Mouse (Mus musculus) MEL (cell line): ENCODE results near the gene Sorl1. TPM values are rescaled to one million over a fixed set of nuclear protein-coding genes. Genes with fewer than 3 reads are reported as not detected.

Source experiments
- DNase-seq: peaks from one replicate; pipeline ENCODE4 v3.0.0; 2011; ENCODE audit warnings: low read depth, low spot score
- H3K27ac ChIP-seq: 2 replicates; pipeline ENCODE4 v1.5.1; 2012; ENCODE audit warnings: low read depth, mild to moderate bottlenecking, control low read depth, low read length, moderate library complexity; ENCODE audit not compliant: control insufficient read depth
- H3K27me3 ChIP-seq, 2 experiments: fragments of 150-350 bp in 1 of 2; sonication (generic) in 1 of 2; 2 replicates each; pipeline ENCODE4 v1.6.1; 2012; ENCODE audit warnings: low read length in 2 of 2, mild to moderate bottlenecking in 2 of 2, improper control_type of control experiment in 1 of 2, moderate library complexity in 1 of 2; ENCODE audit not compliant: insufficient read depth in 2 of 2, control insufficient read depth in 1 of 2
- H3K36me3 ChIP-seq, 2 experiments: 2 replicates each; pipeline ENCODE4 v1.6.1; 2012 to 2014; ENCODE audit warnings: low read length in 2 of 2, improper control_type of control experiment in 1 of 2, inconsistent platforms in 1 of 2, mild to moderate bottlenecking in 1 of 2; ENCODE audit not compliant: insufficient read depth in 2 of 2, control insufficient read depth in 1 of 2
- H3K4me1 ChIP-seq, 2 experiments: fragments of 150-350 bp in 1 of 2; sonication (generic) in 1 of 2; 2 replicates each; pipeline ENCODE4 v1.6.1; 2012; ENCODE audit warnings: low read length in 2 of 2, improper control_type of control experiment in 1 of 2, mild to moderate bottlenecking in 1 of 2; ENCODE audit not compliant: insufficient read depth in 2 of 2, control insufficient read depth in 1 of 2
- H3K4me3 ChIP-seq, 2 experiments: fragments of 150-350 bp in 1 of 2; sonication (generic) in 1 of 2; 2 replicates each; pipeline ENCODE4 v1.5.1; 2012; ENCODE audit warnings: low read depth in 2 of 2, low read length in 2 of 2, mild to moderate bottlenecking in 2 of 2, moderate library complexity in 2 of 2, control low read depth in 1 of 2, improper control_type of control experiment in 1 of 2; ENCODE audit not compliant: control insufficient read depth in 1 of 2, insufficient read depth in 1 of 2
- H3K79me2 ChIP-seq: 2 replicates; pipeline ENCODE4 v1.6.1; 2012; ENCODE audit warnings: mild to moderate bottlenecking, low read length, moderate library complexity; ENCODE audit not compliant: control insufficient read depth, poor library complexity, insufficient read depth
- H3K9ac ChIP-seq: 2 replicates; pipeline ENCODE4 v1.6.1; 2012; ENCODE audit warnings: low read depth, mild to moderate bottlenecking, control low read depth, low read length, moderate library complexity; ENCODE audit not compliant: control insufficient read depth, poor library complexity, severe bottlenecking
- H3K9me3 ChIP-seq: fragments of 150-350 bp; sonication (generic); replicated peaks from 2 replicates; pipeline ENCODE4 v1.6.1; 2012; ENCODE audit warnings: mild to moderate bottlenecking, low read length, improper control_type of control experiment, moderate library complexity; ENCODE audit not compliant: insufficient read depth
- CHD2 ChIP-seq: IDR thresholded peaks from 2 replicates; pipeline ENCODE4 v1.6.1; 2011; ENCODE audit warnings: low read length, improper control_type of control experiment
- ELF1 ChIP-seq: IDR thresholded peaks from 2 replicates; pipeline ENCODE4 v1.6.1; 2014; ENCODE audit warnings: low read depth, mild to moderate bottlenecking, inconsistent platforms, low read length, improper control_type of control experiment, moderate library complexity
- ETS1 ChIP-seq: IDR thresholded peaks from 2 replicates; pipeline ENCODE4 v1.6.1; 2012; ENCODE audit warnings: low read depth, mild to moderate bottlenecking, inconsistent platforms, low read length, improper control_type of control experiment, moderate library complexity
- GATA1 ChIP-seq: IDR thresholded peaks from 2 replicates; pipeline ENCODE4 v1.6.1; 2011; ENCODE audit warnings: low read depth, low read length, improper control_type of control experiment
- HCFC1 ChIP-seq: IDR thresholded peaks from 2 replicates; pipeline ENCODE4 v1.6.1; 2012; ENCODE audit warnings: low read depth, mild to moderate bottlenecking, inconsistent platforms, low read length, improper control_type of control experiment, moderate library complexity
- JUND ChIP-seq: IDR thresholded peaks from 2 replicates; pipeline ENCODE4 v1.6.1; 2011; ENCODE audit warnings: low read depth, mild to moderate bottlenecking, improper control_type of control experiment, low read length
- MAZ ChIP-seq: IDR thresholded peaks from 2 replicates; pipeline ENCODE4 v1.6.1; 2012; ENCODE audit warnings: low read depth, mild to moderate bottlenecking, inconsistent platforms, low read length, improper control_type of control experiment
- MEF2A ChIP-seq: IDR thresholded peaks from 2 replicates; pipeline ENCODE4 v1.6.1; 2014; ENCODE audit warnings: low read depth, mild to moderate bottlenecking, inconsistent platforms, low read length, improper control_type of control experiment; ENCODE audit not compliant: poor library complexity, insufficient replicate concordance, severe bottlenecking; ENCODE audit errors: extremely low read depth
- MYB ChIP-seq: IDR thresholded peaks from 2 replicates; pipeline ENCODE4 v1.6.1; 2011; ENCODE audit warnings: mild to moderate bottlenecking, low read depth, low read length, improper control_type of control experiment
- RAD21 ChIP-seq: IDR thresholded peaks from 2 replicates; pipeline ENCODE4 v1.6.1; 2011; ENCODE audit warnings: mild to moderate bottlenecking, low read depth, low read length, improper control_type of control experiment
- SIN3A ChIP-seq: IDR thresholded peaks from 2 replicates; pipeline ENCODE4 v1.6.1; 2012; ENCODE audit warnings: low read length, improper control_type of control experiment, inconsistent platforms
- TBP ChIP-seq: IDR thresholded peaks from 2 replicates; pipeline ENCODE4 v1.8.0; 2011; ENCODE audit warnings: low read depth, low read length, improper control_type of control experiment
- TCF12 ChIP-seq: IDR thresholded peaks from 2 replicates; pipeline ENCODE4 v1.6.1; 2014; ENCODE audit warnings: low read depth, mild to moderate bottlenecking, inconsistent platforms, low read length, improper control_type of control experiment, moderate library complexity
- USF2 ChIP-seq, 2 experiments: IDR thresholded peaks; 2 replicates each; pipeline ENCODE4 v1.6.1; 2011 to 2012; ENCODE audit warnings: improper control_type of control experiment in 2 of 2, low read length in 2 of 2, borderline replicate concordance in 1 of 2, inconsistent platforms in 1 of 2, low read depth in 1 of 2, mild to moderate bottlenecking in 1 of 2; ENCODE audit not compliant: insufficient read depth in 1 of 2
- ZC3H11A ChIP-seq: IDR thresholded peaks from 2 replicates; pipeline ENCODE4 v1.6.1; 2012; ENCODE audit warnings: low read depth, mild to moderate bottlenecking, inconsistent platforms, low read length, improper control_type of control experiment
- ZKSCAN1 ChIP-seq: IDR thresholded peaks from 2 replicates; pipeline ENCODE4 v1.6.1; 2012; ENCODE audit warnings: low read depth, mild to moderate bottlenecking, inconsistent platforms, low read length, improper control_type of control experiment, moderate library complexity
- ZNF384 ChIP-seq: IDR thresholded peaks from 2 replicates; pipeline ENCODE4 v1.6.1; 2012; ENCODE audit warnings: low read depth, mild to moderate bottlenecking, inconsistent platforms, low read length, improper control_type of control experiment
- polyA plus RNA-seq, 2 experiments: library from polyadenylated mRNA; stranded (reverse) in 1 of 2; unstranded in 1 of 2; fragments of >175 nt in 1 of 2; fragments of >200 nt in 1 of 2; gene quantifications; 2 replicates each; pipeline versions ENCODE4 v1.2.1 to v1.2.4; 2012; ENCODE audit warnings: low replicate concordance in 2 of 2, low read depth in 1 of 2; ENCODE audit not compliant: insufficient read length in 2 of 2, insufficient read depth in 1 of 2, missing spikeins in 1 of 2
- total RNA-seq: library from RNA; depleted of rRNA; stranded (reverse); fragments of 300-350 nt; gene quantifications from 2 replicates; pipeline ENCODE4 v1.2.3, GENCODE M21; 2012

Gene Sorl1
- total and polyA plus RNA-seq, 3 experiments: not detected

DNA sequence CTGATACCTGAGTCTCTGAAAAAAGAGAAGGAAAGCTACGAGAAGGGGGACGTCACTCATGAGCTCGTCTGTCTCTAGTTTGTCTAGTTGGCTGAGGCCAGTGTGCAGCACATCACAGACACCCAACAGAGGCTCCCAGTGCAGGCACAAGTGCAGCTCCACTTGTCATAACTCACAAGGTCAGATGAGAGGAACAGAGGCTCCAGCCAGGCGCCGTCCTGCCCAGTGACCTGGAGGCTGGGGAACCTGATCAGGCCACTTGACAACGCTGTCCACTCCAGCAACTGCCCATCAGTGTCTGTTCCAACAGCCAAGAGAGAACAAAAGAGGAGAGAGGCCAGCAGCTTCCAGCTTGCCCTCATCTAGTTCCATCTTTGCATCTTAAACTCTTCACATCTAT, 201.7 kb downstream of the Sorl1 start:
- no peak for TF ChIP-seq MEF2A
- no peak for TF ChIP-seq RAD21
- no peak for TF ChIP-seq GATA1
- no peak for TF ChIP-seq MYB
- TF ChIP-seq MAZ: no peak
- no peak for TF ChIP-seq HCFC1
- TF ChIP-seq CHD2: no peak
- TF ChIP-seq SIN3A: no peak
- no peak for TF ChIP-seq ZNF384
- TF ChIP-seq ZKSCAN1: no peak
- no peak for TF ChIP-seq ZC3H11A
- TF ChIP-seq USF2 (IDR thresholded peaks at IDR 0.05; ENCODE audit: borderline replicate concordance in 1 of 2, insufficient read depth in 1 of 2, low read depth in 1 of 2, low read length in 2 of 2): no peak
- TF ChIP-seq TBP: no peak
- TF ChIP-seq, all 39 proteins: peak for 0
- Histone ChIP-seq H3K36me3 (no peaks in the 10 kb centered on the region), H3K4me3 (no peak overlapping the region), H3K27ac (no peak overlapping the region), H3K27me3 (no peaks in the 10 kb centered on the region), H3K9ac (no peak overlapping the region), H3K9me3 (no peaks in the 10 kb centered on the region), H3K4me1 (no peaks in the 10 kb centered on the region), H3K79me2 (no peaks in the 10 kb centered on the region)
- no peak for DNase-seq

DNA sequence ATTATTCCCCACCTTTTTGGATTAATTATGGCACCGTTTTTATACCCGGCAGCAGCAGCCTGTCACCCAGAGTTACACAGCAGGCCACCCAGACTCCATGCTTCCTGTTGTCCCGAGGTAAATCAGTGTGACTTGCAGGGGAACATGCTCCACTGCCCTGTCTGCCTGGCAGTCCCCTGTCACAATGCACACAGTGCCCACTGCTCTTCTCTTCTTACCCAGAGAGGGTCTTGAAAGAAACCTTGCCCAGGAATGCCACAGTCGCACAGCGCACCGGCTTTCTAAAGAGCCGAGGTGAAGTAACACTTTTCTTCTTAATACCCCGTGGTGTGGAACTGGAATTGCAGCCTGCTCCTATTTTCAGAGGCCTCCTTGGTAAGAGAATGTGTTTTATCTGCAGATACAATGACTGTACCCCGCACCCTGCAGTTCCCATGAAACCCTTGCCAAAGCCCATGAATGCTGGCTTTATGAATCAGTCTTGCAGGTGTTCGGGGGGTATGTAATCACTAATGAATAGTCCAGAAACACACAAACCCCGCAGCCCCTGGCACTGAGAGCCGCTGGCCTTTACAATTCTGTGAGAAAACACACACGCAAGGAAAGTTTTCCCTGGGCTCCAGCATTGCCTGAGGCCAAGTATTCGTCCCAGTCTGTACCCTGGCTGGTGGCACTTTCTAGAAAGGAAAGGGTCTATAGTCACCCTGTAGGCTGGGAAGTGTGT, 205.3 kb downstream of the Sorl1 start:
- no peak for DNase-seq
- no peak for TF ChIP-seq JUND
- TF ChIP-seq ELF1: no peak
- TF ChIP-seq RAD21: no peak
- TF ChIP-seq TCF12: no peak
- TF ChIP-seq ETS1: no peak
- no peak for TF ChIP-seq MEF2A
- TF ChIP-seq GATA1: no peak
- no peak for TF ChIP-seq HCFC1
- Histone ChIP-seq H3K36me3 (no peaks in the 10 kb centered on the region), H3K27ac (no peak overlapping the region), H3K4me3 (no peak overlapping the region), H3K79me2 (no peaks in the 10 kb centered on the region), H3K27me3 (no peaks in the 10 kb centered on the region), H3K9me3 (no peaks in the 10 kb centered on the region), H3K9ac (no peak overlapping the region), H3K4me1 (no peaks in the 10 kb centered on the region)
